Mouse (Mus musculus) T-helper 17 cell (primary cell): ENCODE results near the gene Ppp4r2.

ENCODE experiments used
- in situ Hi-C, 2 experiments: fragments of 300-600 bp; cut with MboI, MseI; formaldehyde crosslinking; loops; 1 replicate in 1 of 2; 2 replicates in 1 of 2; pipeline ENCODE4 v1.15.1; 2025; ENCODE audit warnings: high pct_unique_total_duplicates in 2 of 2

The Ppp4r2 gene

DNA sequence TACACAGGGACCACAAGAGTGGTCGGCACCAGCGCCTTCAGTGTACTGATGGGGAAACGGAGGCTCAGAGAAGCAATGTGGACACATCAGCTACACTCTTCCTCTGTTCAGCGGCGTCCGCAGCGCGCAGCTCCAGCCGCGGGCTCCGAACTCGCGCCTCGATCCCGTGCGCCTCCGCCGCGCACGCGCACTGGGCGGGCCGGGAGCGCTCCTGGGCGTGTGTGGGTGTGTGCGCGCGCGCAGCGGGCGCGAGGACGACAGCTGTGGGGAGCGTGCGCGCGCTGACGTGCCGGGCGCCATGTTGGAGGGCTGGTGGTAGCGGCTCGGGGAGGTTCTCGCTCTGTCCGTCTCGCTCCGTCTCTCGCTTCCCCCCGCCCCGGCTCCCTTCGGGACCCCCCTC lies at the start of gene Ppp4r2:
Ppp4r2 (plus strand) TSS at position 268 of the 400 bp plus-strand sequence.
- in situ Hi-C loops: loop anchor here (10.0 to 25.0 kb wide), 3 partner anchors 549 to 1796 kb away; partner anchors contain the start of genes Rybp (in 2 of the 2), Eif4e3 (in 1 of the 2) and Gm20696 (in 1 of the 2)

DNA sequence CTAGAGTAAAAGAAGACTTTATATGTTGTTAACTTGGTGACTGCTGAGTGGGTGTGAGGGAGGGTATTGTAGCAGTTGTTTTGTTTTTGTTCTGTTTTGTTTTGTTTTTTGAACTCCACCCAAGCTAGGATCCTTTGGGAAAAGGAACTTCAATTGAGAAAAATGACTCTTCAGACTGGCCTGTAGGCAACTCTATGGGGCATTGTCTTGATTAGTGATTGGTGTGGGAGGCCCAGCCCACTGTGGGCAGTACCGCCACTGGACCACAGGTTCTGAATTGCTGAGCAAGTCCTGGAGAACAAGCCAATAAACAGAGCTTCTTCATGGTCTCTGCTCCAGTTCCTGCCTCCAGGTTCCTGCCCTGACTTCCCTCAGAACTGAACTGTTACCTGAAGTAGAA lies 45.7 kb upstream of the Ppp4r2 start:
- in situ Hi-C loops: no loop called here

GRCm38 (mm10) chr6:100789161-100789560 lies 44.3 kb upstream of the Ppp4r2 start:
- in situ Hi-C loops: no loop called here

DNA sequence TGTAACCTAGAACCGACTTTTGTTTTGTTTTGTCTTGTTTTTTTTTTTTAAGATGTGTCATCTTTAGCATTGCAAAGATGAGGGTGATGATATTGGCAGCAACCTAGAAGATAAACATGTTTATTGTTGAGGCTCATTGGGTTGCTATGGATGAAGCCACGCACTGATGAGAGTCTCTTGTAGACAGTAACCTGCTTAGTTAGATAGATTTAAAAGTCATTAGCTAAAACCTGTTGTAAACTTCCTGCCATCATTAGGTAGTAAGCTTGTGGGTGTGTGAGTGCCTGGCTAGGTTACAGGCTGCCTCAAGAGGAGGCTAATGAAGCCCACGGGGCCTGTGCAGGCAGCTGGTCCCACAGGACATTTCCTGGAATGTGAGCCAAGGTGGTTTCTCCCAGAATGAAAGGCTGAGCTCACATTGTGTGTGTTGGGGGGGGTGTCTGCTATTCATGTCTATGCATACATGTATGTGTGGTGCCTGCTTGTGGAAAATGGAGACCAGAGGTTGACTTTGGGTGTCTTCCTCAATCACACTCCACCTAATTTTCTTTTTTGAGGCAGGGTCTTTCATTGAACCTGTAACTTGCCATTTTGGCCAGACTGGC lies 41.3 kb upstream of the Ppp4r2 start:
- in situ Hi-C loops: no loop called here

- in situ Hi-C loops: no loop called here
Measured at GRCm38 (mm10) chr6:100792973-100793769, 40.3 kb upstream of the Ppp4r2 start.

- in situ Hi-C loops: no loop called here
Measured at GRCm38 (mm10) chr6:100795797-100796196, 37.6 kb upstream of the Ppp4r2 start.

GRCm38 (mm10) chr6:100799290-100799689 lies 34.1 kb upstream of the Ppp4r2 start:
- in situ Hi-C loops: no loop called here

- in situ Hi-C loops: loop anchor here in 1 of 2 experiments (5.0 to 25.0 kb wide), 2 partner anchors 43 to 1412 kb away; no protein-coding TSS in a partner anchor
Measured at GRCm38 (mm10) chr6:100799766-100800165, 33.7 kb upstream of the Ppp4r2 start.

GRCm38 (mm10) chr6:100800497-100800955 lies 32.9 kb upstream of the Ppp4r2 start:
- in situ Hi-C loops: loop anchor here in 1 of 2 experiments (5.0 to 25.0 kb wide), 2 partner anchors 42 to 1413 kb away; no protein-coding TSS in a partner anchor

DNA sequence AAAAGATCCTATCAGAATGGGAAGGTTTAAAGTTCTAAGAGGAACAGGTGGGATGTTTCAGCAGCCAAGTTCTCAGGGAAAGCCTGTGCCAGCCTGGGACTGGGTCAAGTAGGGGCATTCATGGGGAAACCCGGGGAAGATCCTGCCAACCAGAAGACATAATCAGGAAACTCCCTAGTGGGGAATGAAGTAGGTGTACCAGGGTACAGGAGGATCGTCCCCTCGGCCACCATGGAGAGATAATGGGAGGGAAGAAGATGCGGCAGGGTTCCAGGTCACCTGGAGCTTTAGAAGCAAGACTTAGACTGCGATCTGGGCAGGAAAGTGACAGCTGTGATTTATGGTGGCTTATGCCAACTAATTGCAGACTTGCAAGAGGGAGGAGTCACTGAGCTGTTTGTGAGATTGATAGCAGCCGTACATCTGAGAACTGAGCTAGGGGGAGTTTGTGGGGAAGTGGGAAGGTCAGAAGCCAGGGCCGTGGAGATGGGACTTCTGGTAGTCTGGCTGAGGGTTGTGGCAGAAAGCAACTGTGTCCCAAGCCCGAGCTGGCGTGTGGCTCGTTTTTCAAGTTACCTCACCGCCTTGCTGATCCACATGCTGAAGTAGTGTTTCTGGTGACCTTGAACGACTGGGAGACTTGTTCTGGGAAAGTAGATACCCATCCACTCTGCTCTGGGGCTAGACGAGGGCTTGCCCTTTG lies 30.9 kb upstream of the Ppp4r2 start:
- in situ Hi-C loops: loop anchor here in 1 of 2 experiments (5.0 to 25.0 kb wide), 2 partner anchors 40 to 1415 kb away; no protein-coding TSS in a partner anchor

DNA sequence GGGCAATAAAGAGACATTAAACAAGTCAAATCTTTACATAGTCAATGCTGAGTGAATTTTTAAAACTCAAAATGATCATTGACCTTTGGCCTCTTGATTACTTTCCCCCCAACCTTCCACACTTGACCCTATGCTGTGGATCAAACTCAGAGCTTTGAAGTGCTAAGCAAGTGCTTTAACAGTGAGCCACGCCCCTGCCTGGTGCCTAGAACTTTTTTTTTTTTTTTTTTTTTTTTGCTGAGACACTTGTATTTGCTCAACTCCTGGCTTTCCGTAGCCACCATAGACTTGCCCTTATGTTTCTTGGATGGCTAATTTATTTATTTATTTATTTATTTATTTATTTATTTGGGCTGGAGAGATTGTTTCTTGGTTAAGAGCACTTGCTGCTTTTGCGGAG lies 30.2 kb upstream of the Ppp4r2 start:
- in situ Hi-C loops: loop anchor here in 1 of 2 experiments (5.0 to 25.0 kb wide), 2 partner anchors 39 to 1416 kb away; no protein-coding TSS in a partner anchor

GRCm38 (mm10) chr6:100807187-100807586 lies 26.2 kb upstream of the Ppp4r2 start:
- in situ Hi-C loops: loop anchor here in 1 of 2 experiments (25.0 kb wide), 1 partner anchor 1420 kb away; no protein-coding TSS in a partner anchor

GRCm38 (mm10) chr6:100807746-100808145 lies 25.7 kb upstream of the Ppp4r2 start:
- in situ Hi-C loops: loop anchor here in 1 of 2 experiments (25.0 kb wide), 1 partner anchor 1420 kb away; no protein-coding TSS in a partner anchor

- in situ Hi-C loops: loop anchor here in 1 of 2 experiments (25.0 kb wide), 1 partner anchor 1421 kb away; no protein-coding TSS in a partner anchor
Measured at GRCm38 (mm10) chr6:100808221-100808778, 25.1 kb upstream of the Ppp4r2 start.

DNA sequence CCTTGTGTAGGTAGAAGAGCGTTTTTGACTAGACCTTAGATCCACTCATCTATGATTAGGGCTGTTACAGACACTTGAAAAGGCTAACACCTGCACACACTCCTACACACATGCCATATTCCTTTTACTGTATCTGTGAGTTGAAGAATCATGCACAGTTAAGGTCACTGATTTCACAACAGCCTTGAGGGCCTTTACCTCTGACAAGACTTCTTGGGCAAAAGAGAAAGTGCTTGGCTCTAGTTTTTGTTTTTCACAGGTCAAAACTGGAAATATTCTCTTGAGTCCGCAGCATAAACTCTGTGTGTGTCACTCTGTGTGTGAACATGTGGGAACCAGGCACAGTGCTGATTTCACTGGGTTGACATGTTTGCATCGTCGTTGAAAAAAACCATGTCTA lies 23.3 kb upstream of the Ppp4r2 start:
- in situ Hi-C loops: loop anchor here in 1 of 2 experiments (25.0 kb wide), 1 partner anchor 1423 kb away; no protein-coding TSS in a partner anchor

GRCm38 (mm10) chr6:100811731-100812130 lies 21.7 kb upstream of the Ppp4r2 start:
- in situ Hi-C loops: loop anchor here in 1 of 2 experiments (25.0 kb wide), 1 partner anchor 1424 kb away; no protein-coding TSS in a partner anchor

DNA sequence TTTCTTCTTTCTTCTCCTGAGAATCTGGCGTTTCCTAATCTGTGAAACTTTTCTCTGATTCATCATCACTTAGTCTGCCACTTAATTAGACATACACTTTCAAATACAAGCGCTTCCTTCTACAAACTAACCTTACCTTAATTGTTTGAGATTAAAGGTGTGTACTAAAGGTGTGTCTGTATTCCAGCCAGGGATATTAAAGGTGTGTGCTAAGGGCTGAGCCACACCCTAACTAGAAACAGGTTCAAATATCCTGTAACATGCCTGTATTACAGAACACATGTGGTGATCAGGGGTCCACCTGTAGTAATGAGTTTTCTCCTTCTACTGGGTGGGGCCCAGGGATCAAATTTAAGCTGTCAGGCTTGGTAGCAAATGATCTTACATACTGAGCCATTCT lies 12.1 kb upstream of the Ppp4r2 start:
- in situ Hi-C loops: loop anchor here in 1 of 2 experiments (25.0 kb wide), 1 partner anchor 1434 kb away; no protein-coding TSS in a partner anchor

GRCm38 (mm10) chr6:100823356-100823755 lies 10.1 kb upstream of the Ppp4r2 start:
- in situ Hi-C loops: loop anchor here in 1 of 2 experiments (25.0 kb wide), 1 partner anchor 1436 kb away; no protein-coding TSS in a partner anchor

DNA sequence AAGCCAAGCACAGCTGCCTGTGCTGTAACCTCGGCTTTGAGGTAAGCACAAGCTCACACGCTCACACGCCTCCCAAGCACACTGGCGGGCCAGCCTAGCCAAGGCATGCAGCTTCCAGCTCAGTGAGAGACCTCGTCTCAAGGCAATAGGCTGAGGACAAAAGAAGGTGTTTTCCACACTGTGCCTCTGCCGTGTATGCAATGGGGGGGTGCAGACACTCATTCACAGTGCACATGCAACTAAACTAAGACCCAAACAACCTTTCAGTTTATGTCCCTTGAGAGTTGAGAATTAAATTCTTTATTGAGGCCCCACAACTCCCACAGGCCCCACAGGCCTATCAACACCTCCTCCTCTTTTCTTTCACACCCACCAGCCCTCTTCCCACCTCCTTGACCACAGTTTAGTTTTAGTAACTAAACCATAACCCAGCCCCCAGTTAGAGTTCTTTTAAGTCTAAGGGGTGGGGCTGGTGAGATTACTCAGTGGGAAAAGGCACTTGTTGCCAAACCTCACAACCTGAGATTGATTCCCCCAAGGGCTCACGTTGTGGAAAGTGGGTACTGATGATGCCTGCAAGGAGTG lies 8.9 kb upstream of the Ppp4r2 start:
- in situ Hi-C loops: loop anchor here in 1 of 2 experiments (25.0 kb wide), 1 partner anchor 1437 kb away; no protein-coding TSS in a partner anchor

DNA sequence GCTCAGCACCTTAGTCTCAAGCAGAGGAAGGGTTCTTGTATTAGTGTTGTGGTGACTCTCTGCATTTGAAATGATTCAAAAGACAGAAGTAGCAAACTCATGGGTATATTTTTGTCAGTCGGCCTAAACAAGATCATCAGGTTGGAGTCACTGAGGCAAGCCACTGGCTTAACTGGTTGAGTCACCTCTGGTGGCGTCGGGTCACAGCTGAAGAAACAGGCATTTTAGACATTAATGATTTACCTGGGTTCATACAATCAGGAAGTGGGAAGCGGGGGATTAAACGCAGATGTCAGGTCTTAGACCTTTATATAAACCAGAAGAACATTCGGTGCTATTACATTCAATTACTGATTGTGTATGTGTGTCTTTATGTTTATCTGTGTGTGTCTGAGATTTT lies 7.4 kb upstream of the Ppp4r2 start:
- in situ Hi-C loops: loop anchor here in 1 of 2 experiments (25.0 kb wide), 2 partner anchors 1164 to 1789 kb away; partner anchors contain the start of genes Eif4e3 and Gm20696
